Mouse (Mus musculus): ENCODE measurements around the gene Hbb-bs. TPM values are rescaled to one million over a fixed set of nuclear protein-coding genes. Genes with fewer than 3 reads are reported as not detected.
"Not testable (repeated sequence)": the region's sequence is repeated elsewhere in the genome, so short reads cannot be mapped to it uniquely, and the experiment has no call there.

Gene Hbb-bs
- total and polyA plus RNA-seq, 3 experiments = 10.4 to 3,173 (median 158) TPM

DNA sequence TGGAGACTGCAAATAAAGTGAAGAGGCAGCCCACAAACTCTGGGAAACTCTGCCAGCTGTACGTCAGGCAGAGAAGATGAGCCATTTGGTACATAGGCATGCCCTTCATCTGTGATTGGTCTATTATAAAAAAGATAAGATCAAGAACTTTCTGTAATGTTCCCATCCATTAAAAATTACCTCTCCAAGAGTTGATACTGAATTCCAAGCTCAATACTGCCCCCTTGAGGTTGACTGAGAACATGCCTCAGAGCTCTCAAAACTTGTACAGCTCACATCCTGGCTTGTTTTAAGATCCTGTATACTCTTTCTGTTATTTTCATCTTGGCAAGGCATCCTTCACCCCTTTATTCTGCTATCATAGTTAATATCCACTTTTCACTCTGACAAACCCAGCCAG lies 21.0 kb downstream of the Hbb-bs start:
- peak; percentile 47; the same call in 1 of the 2 replicates for TF ChIP-seq CTCF (IDR thresholded peaks at IDR 0.05; ENCODE audit: low read depth, low read length)
- TF ChIP-seq TAL1 (conservative IDR thresholded peaks at IDR 0.05; ENCODE audit: low read depth, low read length) = no peak

DNA sequence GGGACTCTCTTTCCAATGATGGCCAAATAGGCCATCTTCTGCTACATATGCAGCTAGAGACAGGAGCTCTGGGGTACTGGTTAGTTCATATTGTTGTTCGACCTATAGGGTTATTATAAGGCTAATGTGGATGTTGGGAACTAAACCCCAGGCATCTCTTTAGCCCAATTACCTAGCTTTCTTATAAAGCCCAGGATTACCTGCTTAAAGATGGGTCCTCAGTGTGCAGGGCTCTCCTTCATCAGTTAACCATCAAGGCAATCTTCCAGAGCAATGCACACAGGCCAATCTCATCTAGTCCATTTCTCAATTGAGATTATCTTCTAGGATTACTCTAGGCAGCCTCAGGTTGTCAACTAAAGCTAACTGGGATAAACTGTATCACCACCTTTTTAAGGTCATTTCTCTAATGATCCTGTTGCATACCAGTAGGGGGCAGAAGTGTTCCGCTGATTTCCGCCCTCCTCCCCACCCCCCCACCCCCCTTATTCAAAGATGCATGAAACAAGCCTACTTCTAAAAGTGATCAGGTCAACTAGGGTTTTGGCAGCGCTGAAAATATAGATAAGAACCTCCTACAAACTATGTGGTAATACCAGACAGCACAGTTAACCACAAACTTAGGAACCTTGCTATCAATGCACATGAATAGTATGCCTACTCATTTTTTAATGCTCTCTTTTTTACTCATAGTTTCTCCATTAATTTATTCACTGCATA lies 35.1 kb downstream of the Hbb-bs start:
- 0 out of 2 replicates have a peak, but pooled peaks cover 5% of the 10 kb centered on the region for H3K4me1 ChIP-seq (ENCODE audit: insufficient read depth, low read depth, low read length)
- H3K27me3 ChIP-seq (ENCODE audit: insufficient read depth, low read length) = no peaks in the 10 kb centered on the region
- no peak overlapping the region for H3K4me3 ChIP-seq (ENCODE audit: low read depth, low read length)
- ATAC-seq (ENCODE audit: extremely low read depth, insufficient number of reproducible peaks, low FRiP score, poor library complexity, severe bottlenecking) (peak; percentile 100), DNase-seq (ENCODE audit: low spot score) (peak; percentile 23)
- TF ChIP-seq TAL1 (conservative IDR thresholded peaks at IDR 0.05; ENCODE audit: low read depth, low read length) (peak; percentile 40; the same call in 1 of the 2 replicates), CTCF (IDR thresholded peaks at IDR 0.05; ENCODE audit: low read depth, low read length) (no peak)
- no peaks in the 10 kb centered on the region for H3K36me3 ChIP-seq (replicated peaks)
- no peaks in the 10 kb centered on the region for H3K9me3 ChIP-seq (replicated peaks)

More for the DNA sequence above, 21.0 kb downstream of the Hbb-bs start:
- ATAC-seq (ENCODE audit: extremely low read depth, insufficient number of reproducible peaks, low FRiP score, poor library complexity, severe bottlenecking) = no peak
- Histone ChIP-seq H3K9me3 (replicated peaks) (no peaks in the 10 kb centered on the region), H3K27me3 (ENCODE audit: insufficient read depth, low read length) (no peaks in the 10 kb centered on the region), H3K4me1 (ENCODE audit: insufficient read depth, low read depth, low read length) (peaks cover 27% of the 10 kb centered on the region), H3K36me3 (replicated peaks) (no peaks in the 10 kb centered on the region), H3K4me3 (ENCODE audit: low read depth, low read length) (no peak overlapping the region)
- DNase-seq (ENCODE audit: low spot score) = no peak

DNA sequence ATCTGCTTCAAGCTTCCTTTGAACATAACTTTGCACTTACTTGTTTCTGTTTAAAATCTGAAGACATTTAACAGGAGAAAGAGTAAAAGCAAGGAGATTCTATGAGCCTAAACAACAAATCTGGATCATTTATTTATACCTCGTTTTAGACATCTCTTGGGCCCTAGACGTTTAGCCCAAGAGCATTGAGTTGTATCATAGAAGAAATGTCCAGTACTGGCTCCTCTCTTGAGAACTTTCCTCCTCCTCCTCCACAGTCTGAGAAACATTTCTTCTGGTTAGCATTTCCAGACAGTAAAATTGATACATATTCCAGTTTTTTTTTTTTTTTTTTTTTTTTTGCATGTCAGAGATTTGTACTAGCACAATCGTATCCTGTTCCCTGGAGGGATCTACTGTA lies 36.2 kb downstream of the Hbb-bs start, which contains the start of gene Olfr67:
Gene Olfr67 (minus strand): TSS at position 101 of the 400 bp plus-strand sequence.
- TF ChIP-seq TAL1 (conservative IDR thresholded peaks at IDR 0.05; ENCODE audit: low read depth, low read length) = no peak
- no peak for TF ChIP-seq POLR2AphosphoS5 (IDR thresholded peaks at IDR 0.05; ENCODE audit: insufficient replicate concordance, low read depth, low read length)
- TF ChIP-seq CTCF (IDR thresholded peaks at IDR 0.05; ENCODE audit: low read depth, low read length) = no peak
- TF ChIP-seq GATA2 (IDR thresholded peaks at IDR 0.05; ENCODE audit: borderline replicate concordance, low read depth, low read length) = no peak
- no peak for TF ChIP-seq GATA1 (IDR thresholded peaks at IDR 0.05; ENCODE audit: borderline replicate concordance, low read length)
- H3K9me3 ChIP-seq (replicated peaks) = no peaks in the 10 kb centered on the region
- H3K4me3 ChIP-seq (ENCODE audit: low read depth, low read length) = no peak within 1 kb of the TSS
- no peaks in the 10 kb centered on the region for H3K27me3 ChIP-seq (ENCODE audit: insufficient read depth, low read length)
- H3K36me3 ChIP-seq (replicated peaks) = no peaks in the 10 kb centered on the region
- H3K4me1 ChIP-seq (ENCODE audit: insufficient read depth, low read depth, low read length) = 0 out of 2 replicates have a peak, but pooled peaks cover 5% of the 10 kb centered on the region
- DNase-seq (ENCODE audit: low spot score) = no peak
- ATAC-seq (ENCODE audit: extremely low read depth, insufficient number of reproducible peaks, low FRiP score, poor library complexity, severe bottlenecking) = no peak

DNA sequence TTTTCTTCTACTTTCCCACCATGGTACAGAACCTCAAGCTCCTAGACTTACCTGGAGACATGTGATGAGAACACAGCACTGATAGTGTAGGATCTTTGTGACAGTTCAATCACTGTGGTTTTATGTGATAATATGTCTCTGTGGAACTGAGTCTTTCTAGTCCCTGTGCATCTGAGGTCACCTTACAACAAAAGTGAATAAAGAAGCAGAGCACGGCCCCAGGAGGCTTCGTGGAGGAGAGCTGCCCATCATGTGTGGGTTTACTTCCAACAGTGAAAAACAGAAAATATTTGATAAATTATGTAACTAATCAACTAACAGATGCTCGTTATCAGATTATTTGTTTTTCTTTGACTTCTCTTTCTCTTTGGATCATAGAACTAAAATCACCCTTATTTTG lies 48.3 kb downstream of the Hbb-bs start, which contains the start of gene Olfr68:
Gene Olfr68 (minus strand): TSS at position 101 of the 400 bp plus-strand sequence.
- Histone ChIP-seq H3K9me3 (replicated peaks) (no peaks in the 10 kb centered on the region), H3K36me3 (replicated peaks) (no peaks in the 10 kb centered on the region), H3K4me3 (ENCODE audit: low read depth, low read length) (no peak within 1 kb of the TSS), H3K4me1 (ENCODE audit: insufficient read depth, low read depth, low read length) (no peaks in the 10 kb centered on the region), H3K27me3 (ENCODE audit: insufficient read depth, low read length) (peaks cover 5% of the 10 kb centered on the region)
- DNase-seq (ENCODE audit: low spot score) = no peak
- TF ChIP-seq CTCF (IDR thresholded peaks at IDR 0.05; ENCODE audit: low read depth, low read length) (no peak), GATA1 (IDR thresholded peaks at IDR 0.05; ENCODE audit: borderline replicate concordance, low read length) (no peak), TAL1 (conservative IDR thresholded peaks at IDR 0.05; ENCODE audit: low read depth, low read length) (no peak), GATA2 (IDR thresholded peaks at IDR 0.05; ENCODE audit: borderline replicate concordance, low read depth, low read length) (no peak), POLR2AphosphoS5 (IDR thresholded peaks at IDR 0.05; ENCODE audit: insufficient replicate concordance, low read depth, low read length) (no peak)
- ATAC-seq (ENCODE audit: extremely low read depth, insufficient number of reproducible peaks, low FRiP score, poor library complexity, severe bottlenecking) = no peak

DNA sequence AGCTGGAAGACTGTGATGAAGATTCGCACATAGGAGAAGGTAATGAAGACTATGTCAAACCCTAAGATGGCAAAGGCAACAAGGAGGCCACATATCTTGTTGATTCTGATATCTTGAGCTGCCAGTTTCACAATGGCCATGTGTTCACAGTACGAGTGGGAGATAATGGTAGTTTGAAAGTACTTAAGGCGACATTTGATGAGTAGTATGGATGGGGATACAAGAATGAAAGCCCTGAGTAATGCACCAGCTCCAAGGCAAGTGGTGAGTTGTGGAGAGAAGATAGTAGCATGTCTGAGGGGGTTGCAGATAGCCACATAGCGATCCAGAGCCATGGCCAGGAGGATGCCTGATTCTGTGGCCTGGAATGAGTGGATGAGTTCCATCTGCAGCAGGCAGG lies 50.2 kb downstream of the Hbb-bs start:
- H3K27me3 ChIP-seq (ENCODE audit: insufficient read depth, low read length); DNase-seq (ENCODE audit: low spot score); H3K4me3 ChIP-seq (ENCODE audit: low read depth, low read length); H3K36me3 ChIP-seq (replicated peaks); H3K9me3 ChIP-seq (replicated peaks); ATAC-seq (ENCODE audit: extremely low read depth, insufficient number of reproducible peaks, low FRiP score, poor library complexity, severe bottlenecking); H3K4me1 ChIP-seq (ENCODE audit: insufficient read depth, low read depth, low read length): not testable (repeated sequence)

Other genes starting within 250 kb of the Hbb-bs start
Only the 20 nearest of the 32 such genes appear.
- gene Olfr624, start 156.9 kb downstream of the Hbb-bs start, total RNA-seq (2014; fragmentation: Nextera tagmentation) = not detected in 2 replicates
- gene Olfr624, start 156.9 kb downstream of the Hbb-bs start, total RNA-seq (2017) = 0.12 and 0.22 TPM in 2 replicates
- gene Olfr624, start 156.9 kb downstream of the Hbb-bs start, polyA plus RNA-seq (2012) = not detected in 2 replicates
- not detected in 2 replicates for gene Olfr625-ps1, start 145.4 kb downstream of the Hbb-bs start, total RNA-seq (2014; fragmentation: Nextera tagmentation)
- not detected in 2 replicates for gene Olfr625-ps1, start 145.4 kb downstream of the Hbb-bs start, total RNA-seq (2017)
- gene Olfr625-ps1, start 145.4 kb downstream of the Hbb-bs start, polyA plus RNA-seq (2012) = not detected in 2 replicates
- not detected in 2 replicates for gene Olfr243, start 113.4 kb downstream of the Hbb-bs start, total RNA-seq (2014; fragmentation: Nextera tagmentation)
- not detected in 2 replicates for gene Olfr243, start 113.4 kb downstream of the Hbb-bs start, total RNA-seq (2017)
- gene Olfr243, start 113.4 kb downstream of the Hbb-bs start, polyA plus RNA-seq (2012) = not detected in 2 replicates
- gene Olfr628, start 97.7 kb downstream of the Hbb-bs start, total RNA-seq (2014; fragmentation: Nextera tagmentation) = not detected in 2 replicates
- 0.33 TPM in 1 of 2 replicates, not detected in the other for gene Olfr628, start 97.7 kb downstream of the Hbb-bs start, total RNA-seq (2017)
- not detected in 2 replicates for gene Olfr628, start 97.7 kb downstream of the Hbb-bs start, polyA plus RNA-seq (2012)
- gene Olfr629, start 83.2 kb downstream of the Hbb-bs start, total RNA-seq (2014; fragmentation: Nextera tagmentation) = not detected in 2 replicates
- gene Olfr629, start 83.2 kb downstream of the Hbb-bs start, total RNA-seq (2017) = 0.16 TPM in 1 of 2 replicates, not detected in the other
- not detected in 2 replicates for gene Olfr629, start 83.2 kb downstream of the Hbb-bs start, polyA plus RNA-seq (2012)
- not detected in 2 replicates for gene Olfr630, start 70.8 kb downstream of the Hbb-bs start, total RNA-seq (2014; fragmentation: Nextera tagmentation)
- 0.11 TPM in 1 of 2 replicates, not detected in the other for gene Olfr630, start 70.8 kb downstream of the Hbb-bs start, total RNA-seq (2017)
- not detected in 2 replicates for gene Olfr630, start 70.8 kb downstream of the Hbb-bs start, polyA plus RNA-seq (2012)
- not detected in 2 replicates for gene Olfr69, start 56.5 kb downstream of the Hbb-bs start, total RNA-seq (2014; fragmentation: Nextera tagmentation)
- gene Olfr69, start 56.5 kb downstream of the Hbb-bs start, total RNA-seq (2017) = not detected in 2 replicates
- not detected in 2 replicates for gene Olfr69, start 56.5 kb downstream of the Hbb-bs start, polyA plus RNA-seq (2012)
- gene Olfr68, start 48.4 kb downstream of the Hbb-bs start, total RNA-seq (2014; fragmentation: Nextera tagmentation) = not detected in 2 replicates
- 0.06 and 0.22 TPM in 2 replicates for gene Olfr68, start 48.4 kb downstream of the Hbb-bs start, total RNA-seq (2017)
- gene Olfr68, start 48.4 kb downstream of the Hbb-bs start, polyA plus RNA-seq (2012) = not detected in 2 replicates
- gene Olfr67, start 36.3 kb downstream of the Hbb-bs start, total RNA-seq (2014; fragmentation: Nextera tagmentation) = not detected in 2 replicates
- not detected in 2 replicates for gene Olfr67, start 36.3 kb downstream of the Hbb-bs start, total RNA-seq (2017)
- gene Olfr67, start 36.3 kb downstream of the Hbb-bs start, polyA plus RNA-seq (2012) = 0.01 TPM in 1 of 2 replicates, not detected in the other
- 14.8 and 396 TPM in 2 replicates for gene Hbb-bt, start 14.1 kb downstream of the Hbb-bs start, total RNA-seq (2014; fragmentation: Nextera tagmentation)
- 3.3 and 7.8 TPM in 2 replicates for gene Hbb-bt, start 14.1 kb downstream of the Hbb-bs start, total RNA-seq (2017)
- 27.9 and 40.4 TPM in 2 replicates for gene Hbb-bt, start 14.1 kb downstream of the Hbb-bs start, polyA plus RNA-seq (2012)
- not detected in 2 replicates for gene Hbb-bh2, start 12.4 kb upstream of the Hbb-bs start, total RNA-seq (2014; fragmentation: Nextera tagmentation)
- gene Hbb-bh2, start 12.4 kb upstream of the Hbb-bs start, total RNA-seq (2017) = not detected in 2 replicates
- gene Hbb-bh2, start 12.4 kb upstream of the Hbb-bs start, polyA plus RNA-seq (2012) = not detected in 2 replicates
- gene Hbb-bh1, start 15.1 kb upstream of the Hbb-bs start, total RNA-seq (2014; fragmentation: Nextera tagmentation) = 1.6 TPM in 1 of 2 replicates, not detected in the other
- gene Hbb-bh1, start 15.1 kb upstream of the Hbb-bs start, total RNA-seq (2017) = 0.41 TPM in 1 of 2 replicates, not detected in the other
- gene Hbb-bh1, start 15.1 kb upstream of the Hbb-bs start, polyA plus RNA-seq (2012) = not detected in 2 replicates
- gene Hbb-y, start 25.1 kb upstream of the Hbb-bs start, total RNA-seq (2014; fragmentation: Nextera tagmentation) = not detected in 2 replicates
- gene Hbb-y, start 25.1 kb upstream of the Hbb-bs start, total RNA-seq (2017) = not detected in 2 replicates
- gene Hbb-y, start 25.1 kb upstream of the Hbb-bs start, polyA plus RNA-seq (2012) = not detected in 2 replicates
- not detected in 2 replicates for gene Olfr66, start 58.2 kb upstream of the Hbb-bs start, total RNA-seq (2014; fragmentation: Nextera tagmentation)
- gene Olfr66, start 58.2 kb upstream of the Hbb-bs start, total RNA-seq (2017) = 0.12 TPM in 1 of 2 replicates, not detected in the other
- gene Olfr66, start 58.2 kb upstream of the Hbb-bs start, polyA plus RNA-seq (2012) = not detected in 2 replicates
- not detected in 2 replicates for gene Olfr64, start 66.4 kb upstream of the Hbb-bs start, total RNA-seq (2014; fragmentation: Nextera tagmentation)
- gene Olfr64, start 66.4 kb upstream of the Hbb-bs start, total RNA-seq (2017) = 0.05 TPM in 1 of 2 replicates, not detected in the other
- not detected in 2 replicates for gene Olfr64, start 66.4 kb upstream of the Hbb-bs start, polyA plus RNA-seq (2012)
- not detected in 2 replicates for gene Olfr65, start 75.4 kb upstream of the Hbb-bs start, total RNA-seq (2014; fragmentation: Nextera tagmentation)
- gene Olfr65, start 75.4 kb upstream of the Hbb-bs start, total RNA-seq (2017) = not detected in 2 replicates
- gene Olfr65, start 75.4 kb upstream of the Hbb-bs start, polyA plus RNA-seq (2012) = not detected in 2 replicates
- not detected in 2 replicates for gene Olfr631, start 100.7 kb upstream of the Hbb-bs start, total RNA-seq (2014; fragmentation: Nextera tagmentation)
- 0.33 TPM in 1 of 2 replicates, not detected in the other for gene Olfr631, start 100.7 kb upstream of the Hbb-bs start, total RNA-seq (2017)
- gene Olfr631, start 100.7 kb upstream of the Hbb-bs start, polyA plus RNA-seq (2012) = not detected in 2 replicates
- gene Olfr632, start 106.3 kb upstream of the Hbb-bs start, total RNA-seq (2014; fragmentation: Nextera tagmentation) = not detected in 2 replicates
- 0.16 TPM in 1 of 2 replicates, not detected in the other for gene Olfr632, start 106.3 kb upstream of the Hbb-bs start, total RNA-seq (2017)
- not detected in 2 replicates for gene Olfr632, start 106.3 kb upstream of the Hbb-bs start, polyA plus RNA-seq (2012)
- gene Olfr633, start 116.3 kb upstream of the Hbb-bs start, total RNA-seq (2014; fragmentation: Nextera tagmentation) = not detected in 2 replicates
- gene Olfr633, start 116.3 kb upstream of the Hbb-bs start, total RNA-seq (2017) = 0.11 and 0.35 TPM in 2 replicates
- gene Olfr633, start 116.3 kb upstream of the Hbb-bs start, polyA plus RNA-seq (2012) = not detected in 2 replicates
- gene Olfr635, start 143.1 kb upstream of the Hbb-bs start, total RNA-seq (2014; fragmentation: Nextera tagmentation) = not detected in 2 replicates
- gene Olfr635, start 143.1 kb upstream of the Hbb-bs start, total RNA-seq (2017) = 0.12 and 0.33 TPM in 2 replicates
- gene Olfr635, start 143.1 kb upstream of the Hbb-bs start, polyA plus RNA-seq (2012) = not detected in 2 replicates

All from G1E (cell line).